Mouse (Mus musculus) liver, embryonic 12.5 days (tissue): Measurements from ENCODE around the gene Stard13. TPM values are rescaled to one million over a fixed set of nuclear protein-coding genes. Genes with fewer than 3 reads are reported as not detected.
A peak's percentile ranks its signal among the peaks of the same experiment; 100 is the strongest.

Experiments used
- ATAC-seq: fragments of 200-750 bp; cut with Nextera tagmentation; 2 replicates; pipeline ENCODE4 v1.8.0; 2017; ENCODE audit warnings: moderate number of reproducible peaks, mild to moderate bottlenecking, moderate library complexity
- H3K27ac ChIP-seq: fragments of 300-500 bp; sonication (generic); 2 replicates; pipeline ENCODE4 v1.5.1; 2016; ENCODE audit warnings: mild to moderate bottlenecking
- H3K27me3 ChIP-seq: fragments of 300-500 bp; sonication (generic); replicated peaks from 2 replicates; pipeline ENCODE4 v1.6.1; 2016; ENCODE audit warnings: mild to moderate bottlenecking, moderate library complexity
- H3K36me3 ChIP-seq: fragments of 300-500 bp; sonication (generic); 2 replicates; pipeline ENCODE4 v1.6.1; 2016; ENCODE audit warnings: mild to moderate bottlenecking, moderate library complexity
- H3K4me1 ChIP-seq: fragments of 300-500 bp; sonication (generic); 2 replicates; pipeline ENCODE4 v1.6.1; 2016
- H3K4me2 ChIP-seq: fragments of 300-500 bp; sonication (generic); 2 replicates; pipeline ENCODE4 v1.6.1; 2016; ENCODE audit warnings: mild to moderate bottlenecking, moderate library complexity
- H3K4me3 ChIP-seq: fragments of 300-500 bp; sonication (generic); 2 replicates; pipeline ENCODE4 v1.5.1; 2016; ENCODE audit warnings: mild to moderate bottlenecking, moderate library complexity
- H3K9ac ChIP-seq: fragments of 300-500 bp; sonication (generic); 2 replicates; pipeline ENCODE4 v1.6.1; 2016; ENCODE audit warnings: mild to moderate bottlenecking, moderate library complexity
- H3K9me3 ChIP-seq: fragments of 300-500 bp; sonication (generic); replicated peaks from 2 replicates; pipeline ENCODE4 v1.6.1; 2016; ENCODE audit warnings: mild to moderate bottlenecking, moderate library complexity
- WGBS: fragments of 180-500 bp; shearing (Covaris S2); methylation state at CpG from one replicate; pipeline ENCODE4 v1.1.7; 2016; ENCODE audit not compliant: insufficient replicate concordance; 5-methylcytosine and 5-hydroxymethylcytosine counted together
- polyA plus RNA-seq: library from polyadenylated mRNA; unstranded; fragments of >200 nt; fragmentation: Nextera tagmentation; extraction: Ambion mirVana; gene quantifications from 2 replicates; pipeline ENCODE4 v1.2.1, GENCODE M21; 2016

Gene Stard13
- polyA plus RNA-seq: 1.3 and 1.7 TPM in 2 replicates

GRCm38 (mm10) chr5:151233400-151234031, at the start of gene Stard13:
Stard13 (minus strand) TSS chr5:151233836.
- Histone ChIP-seq H3K36me3 (no peaks in the 10 kb centered on the region), H3K4me3 (peak within 1 kb of the TSS; percentile 49), H3K9ac (peak within 1 kb of the TSS; percentile 39; the same call in 1 of the 2 replicates), H3K4me2 (peak within 1 kb of the TSS; percentile 72), H3K4me1 (no peaks in the 10 kb centered on the region; the same call in 1 of the 2 replicates), H3K9me3 (no peaks in the 10 kb centered on the region), H3K27ac (no peak within 1 kb of the TSS), H3K27me3 (peaks cover 33% of the 10 kb centered on the region)
- peak; percentile 59 for ATAC-seq
- WGBS: under 1% methylated on average over 49 of the region's 49 CpGs

DNA sequence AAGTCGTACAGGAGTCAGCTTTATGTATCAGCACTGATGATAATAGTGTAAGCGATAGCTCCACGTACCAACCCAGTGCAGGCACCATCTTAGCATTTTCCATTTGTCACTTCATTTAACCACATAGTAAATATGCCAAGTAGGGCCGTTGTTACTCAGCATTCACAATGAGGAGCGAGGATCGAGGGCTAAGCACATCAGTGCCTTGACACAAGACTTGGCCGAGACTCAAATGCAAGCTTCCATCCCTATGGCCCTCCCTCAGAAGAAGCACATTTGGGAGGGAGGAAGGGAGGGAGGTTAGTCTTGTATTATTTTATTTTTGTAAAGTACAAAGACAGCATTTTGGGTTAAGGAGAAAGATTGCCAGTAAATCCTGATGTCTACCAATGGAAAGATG, 45.9 kb upstream of the Stard13 start:
- H3K36me3 ChIP-seq: no peaks in the 10 kb centered on the region
- no peak for ATAC-seq
- H3K4me3 ChIP-seq: no peak overlapping the region
- no peaks in the 10 kb centered on the region for H3K27me3 ChIP-seq
- no peaks in the 10 kb centered on the region for H3K9me3 ChIP-seq
- H3K4me2 ChIP-seq: no peak overlapping the region
- H3K9ac ChIP-seq: no peak overlapping the region
- H3K27ac ChIP-seq: no peak overlapping the region
- H3K4me1 ChIP-seq: no peaks in the 10 kb centered on the region
- WGBS: 77% methylated on average over 7 of the region's 7 CpGs

GRCm38 (mm10) chr5:151277927-151278326, 44.3 kb upstream of the Stard13 start:
- WGBS: 70% methylated on average over 6 of the region's 6 CpGs
- H3K4me3 ChIP-seq: no peak overlapping the region

DNA sequence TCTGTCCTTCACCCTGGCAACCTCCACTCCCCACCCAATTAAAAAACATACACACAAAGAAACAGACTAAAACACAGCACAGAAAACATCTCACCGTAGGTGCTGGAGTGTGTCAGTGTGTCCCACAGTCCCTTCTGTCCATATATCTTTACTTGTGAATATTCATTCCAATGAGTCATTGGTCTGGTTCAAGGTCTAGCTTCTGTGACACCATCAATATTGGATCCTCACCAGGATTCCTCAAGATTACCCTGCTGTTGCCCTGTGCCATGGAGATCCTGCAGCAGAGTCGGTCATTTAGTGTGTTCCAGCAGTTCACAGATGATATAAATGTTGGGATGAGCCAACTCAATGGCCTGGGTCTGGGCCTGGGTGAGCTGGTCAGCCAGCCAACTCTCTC, 42.4 kb upstream of the Stard13 start:
- Histone ChIP-seq H3K9me3 (no peaks in the 10 kb centered on the region), H3K36me3 (no peaks in the 10 kb centered on the region), H3K4me3 (no peak overlapping the region), H3K4me2 (no peak overlapping the region), H3K9ac (no peak overlapping the region), H3K27me3 (no peaks in the 10 kb centered on the region), H3K4me1 (no peaks in the 10 kb centered on the region), H3K27ac (no peak overlapping the region)
- WGBS: 53% methylated on average over 2 of the region's 2 CpGs
- no peak for ATAC-seq

More at GRCm38 (mm10) chr5:151277927-151278326, 44.3 kb upstream of the Stard13 start:
- H3K27me3 ChIP-seq: no peaks in the 10 kb centered on the region
- no peak overlapping the region for H3K9ac ChIP-seq
- no peak overlapping the region for H3K4me2 ChIP-seq
- no peaks in the 10 kb centered on the region for H3K36me3 ChIP-seq
- H3K27ac ChIP-seq: no peak overlapping the region
- no peaks in the 10 kb centered on the region for H3K4me1 ChIP-seq
- H3K9me3 ChIP-seq: no peaks in the 10 kb centered on the region
- no peak for ATAC-seq

DNA sequence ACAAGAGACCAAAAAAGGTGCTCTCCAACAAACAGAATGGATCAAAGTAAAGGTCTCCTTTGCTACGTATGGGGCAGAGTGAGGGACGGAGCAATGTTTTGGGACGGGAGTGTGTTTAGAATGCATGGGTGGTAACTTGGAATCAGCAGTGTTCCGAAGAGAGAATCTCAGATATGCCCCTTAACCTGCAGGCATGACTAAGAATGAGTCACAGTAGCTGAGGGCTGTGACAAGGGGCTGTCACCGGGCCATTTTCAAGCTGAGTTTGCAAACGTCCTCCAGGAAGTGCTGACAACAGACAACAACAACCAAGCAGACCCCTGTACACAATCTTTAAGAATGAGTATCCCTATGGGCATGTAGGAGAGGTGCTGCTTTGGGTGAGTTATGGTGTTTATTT, 40.6 kb upstream of the Stard13 start:
- ATAC-seq: no peak
- no peaks in the 10 kb centered on the region for H3K27me3 ChIP-seq
- no peak overlapping the region for H3K4me2 ChIP-seq
- H3K27ac ChIP-seq: no peak overlapping the region
- no peak overlapping the region for H3K9ac ChIP-seq
- no peaks in the 10 kb centered on the region for H3K4me1 ChIP-seq
- WGBS: 55% methylated on average over 6 of the region's 6 CpGs
- H3K4me3 ChIP-seq: no peak overlapping the region
- H3K9me3 ChIP-seq: no peaks in the 10 kb centered on the region
- no peaks in the 10 kb centered on the region for H3K36me3 ChIP-seq

- Histone ChIP-seq H3K4me1 (no peaks in the 10 kb centered on the region), H3K36me3 (no peaks in the 10 kb centered on the region), H3K9me3 (no peaks in the 10 kb centered on the region), H3K27ac (no peak overlapping the region), H3K4me2 (no peak overlapping the region), H3K9ac (no peak overlapping the region), H3K27me3 (no peaks in the 10 kb centered on the region), H3K4me3 (no peak overlapping the region)
- 67% methylated on average over 5 of the region's 5 CpGs for WGBS
- ATAC-seq: peak; percentile 32; the same call in 1 of the 2 replicates
Observed at GRCm38 (mm10) chr5:151270815-151271214, 37.2 kb upstream of the Stard13 start.

DNA sequence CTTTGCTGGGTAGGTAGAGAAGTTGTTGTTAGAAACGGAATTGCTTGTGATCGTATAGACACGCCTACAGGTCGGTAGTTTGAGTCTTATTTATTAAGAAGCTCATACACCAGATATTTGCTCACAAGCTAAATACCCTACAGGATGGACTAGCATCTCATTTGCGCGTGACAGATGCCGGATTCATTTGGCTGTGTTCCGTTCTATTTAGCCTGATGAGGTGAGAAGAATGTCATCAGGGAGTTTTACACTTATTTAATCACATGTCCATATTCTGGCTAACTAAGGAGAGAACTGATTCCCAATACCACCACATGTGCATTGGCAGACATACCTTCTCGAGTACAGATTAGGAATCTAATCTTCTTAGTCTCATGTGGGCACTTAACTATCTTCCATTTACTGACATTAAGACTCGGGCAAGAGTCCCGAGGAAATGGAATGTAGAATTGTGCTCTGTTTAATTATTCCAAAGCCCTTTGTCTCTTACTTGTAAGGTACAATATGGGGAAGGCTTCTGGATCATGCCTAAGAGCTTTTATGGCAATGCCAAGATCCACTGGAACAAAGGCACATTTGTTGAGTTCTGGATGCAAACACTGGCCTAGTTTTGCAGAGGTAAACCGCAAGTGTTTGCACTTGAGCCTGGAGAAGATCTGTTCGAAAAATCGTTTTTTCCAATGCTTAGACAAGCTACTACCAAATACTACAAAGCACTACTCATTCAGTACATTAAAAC, 33.4 kb upstream of the Stard13 start:
- no peak for ATAC-seq
- H3K4me2 ChIP-seq: no peak overlapping the region
- H3K4me3 ChIP-seq: no peak overlapping the region
- H3K27ac ChIP-seq: no peak overlapping the region
- no peaks in the 10 kb centered on the region for H3K27me3 ChIP-seq
- no peak overlapping the region for H3K9ac ChIP-seq
- no peaks in the 10 kb centered on the region for H3K9me3 ChIP-seq
- WGBS: 71% methylated on average over 14 of the region's 14 CpGs
- no peaks in the 10 kb centered on the region for H3K4me1 ChIP-seq
- H3K36me3 ChIP-seq: no peaks in the 10 kb centered on the region

GRCm38 (mm10) chr5:151261558-151261957, 27.9 kb upstream of the Stard13 start:
- Histone ChIP-seq H3K9me3 (no peaks in the 10 kb centered on the region), H3K9ac (no peak overlapping the region), H3K27me3 (no peaks in the 10 kb centered on the region), H3K27ac (no peak overlapping the region), H3K4me2 (no peak overlapping the region), H3K4me1 (no peaks in the 10 kb centered on the region), H3K36me3 (no peaks in the 10 kb centered on the region), H3K4me3 (no peak overlapping the region)
- WGBS: 49% methylated on average over 2 of the region's 2 CpGs
- ATAC-seq: no peak

GRCm38 (mm10) chr5:151252213-151252612, 18.6 kb upstream of the Stard13 start:
- no peaks in the 10 kb centered on the region for H3K27me3 ChIP-seq
- ATAC-seq: no peak
- H3K9me3 ChIP-seq: no peaks in the 10 kb centered on the region
- H3K9ac ChIP-seq: no peak overlapping the region
- H3K27ac ChIP-seq: no peak overlapping the region
- H3K4me1 ChIP-seq: peaks cover 24% of the 10 kb centered on the region
- H3K36me3 ChIP-seq: no peaks in the 10 kb centered on the region
- no peak overlapping the region for H3K4me2 ChIP-seq
- no peak overlapping the region for H3K4me3 ChIP-seq
- 62% methylated on average over 8 of the region's 8 CpGs for WGBS

DNA sequence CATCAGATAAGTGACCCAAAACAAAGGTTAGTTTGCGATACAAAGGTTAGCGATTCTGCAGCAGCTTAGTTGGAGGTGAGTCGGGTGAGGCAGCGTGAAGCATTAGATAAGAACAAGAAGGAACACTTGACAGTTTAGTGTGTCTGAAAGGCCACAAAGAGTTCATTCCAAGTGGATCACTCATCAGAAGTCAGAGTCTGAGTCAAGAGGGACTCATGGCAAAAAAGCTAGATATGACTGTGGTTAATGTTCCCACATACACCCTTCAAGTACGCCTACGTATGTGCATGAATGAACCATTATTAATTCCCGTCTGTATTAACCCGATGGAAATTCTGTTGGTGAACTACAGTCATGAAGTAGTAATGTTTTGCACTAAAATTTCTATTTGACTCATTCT, 18.0 kb upstream of the Stard13 start:
- Histone ChIP-seq H3K27me3 (no peaks in the 10 kb centered on the region), H3K9me3 (no peaks in the 10 kb centered on the region), H3K27ac (no peak overlapping the region), H3K9ac (no peak overlapping the region), H3K36me3 (no peaks in the 10 kb centered on the region), H3K4me2 (no peak overlapping the region), H3K4me3 (no peak overlapping the region), H3K4me1 (peaks cover 29% of the 10 kb centered on the region)
- no peak for ATAC-seq
- WGBS: 77% methylated on average over 8 of the region's 8 CpGs

GRCm38 (mm10) chr5:151248671-151249620, 15.3 kb upstream of the Stard13 start:
- Histone ChIP-seq H3K4me3 (no peak overlapping the region; the same call in 1 of the 2 replicates), H3K9ac (no peak overlapping the region), H3K4me1 (peaks cover 37% of the 10 kb centered on the region), H3K4me2 (peak overlapping the region; percentile 37), H3K27me3 (no peaks in the 10 kb centered on the region), H3K36me3 (no peaks in the 10 kb centered on the region), H3K27ac (peak overlapping the region; percentile 63), H3K9me3 (no peaks in the 10 kb centered on the region)
- peak; percentile 92 for ATAC-seq
- WGBS: 62% methylated on average over 10 of the region's 10 CpGs
